Mouse (Mus musculus) mouse embryonic stem cell (cell line): ENCODE measurements at regions not wholly inside any gene's neighbourhood (a gene's known extent, or its start where the extent isn't known, plus 50 kb on each side); places are given as distances from the start of the nearest gene placed in this dataset.

Experiments used
- in situ Hi-C, 2 experiments: fragments of 300-500 bp; cut with MboI; formaldehyde crosslinking; loops; 1 replicate in 1 of 2; 3 replicates in 1 of 2; pipeline ENCODE4 v1.14.3; 2019 to 2020; ENCODE audit warnings: low sequenced_read_pairs in 2 of 2, low pct_unique_long_range_greater_than_20kb in 1 of 2, mixed read lengths in 1 of 2; ENCODE audit not compliant: unreplicated experiment in 1 of 2

- in situ Hi-C loops = no loop called here
Measured at GRCm38 (mm10) chr9:52591188-52591587, 88.4 kb downstream of the AI593442 start.

- in situ Hi-C loops = no loop called here
Measured at GRCm38 (mm10) chr9:52574066-52574465, 105.5 kb downstream of the AI593442 start.

- in situ Hi-C loops = no loop called here
Measured at GRCm38 (mm10) chr9:52551577-52552281, 127.9 kb downstream of the AI593442 start.

GRCm38 (mm10) chr9:52546071-52546470, 133.5 kb downstream of the AI593442 start:
- in situ Hi-C loops = no loop called here

DNA sequence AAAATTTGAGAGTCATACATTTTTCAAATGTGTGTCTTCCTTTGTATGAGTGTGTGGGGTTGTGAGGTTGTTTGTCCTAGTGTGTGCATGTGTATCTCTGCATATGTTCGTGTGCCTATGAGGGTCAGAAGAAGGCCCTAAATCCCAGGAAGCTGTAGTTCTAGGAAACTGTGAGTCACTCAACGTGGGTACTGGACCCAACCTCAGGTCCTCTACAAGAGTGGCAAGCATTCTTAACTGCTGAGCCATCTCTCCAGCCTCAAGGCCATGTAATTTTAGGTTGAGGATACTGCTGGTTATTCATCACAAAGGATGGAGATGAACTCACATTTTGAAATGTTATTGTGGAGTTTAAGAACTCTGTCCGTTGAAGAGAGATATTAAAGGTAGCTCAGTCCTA, 140.5 kb downstream of the AI593442 start:
- in situ Hi-C loops = no loop called here

- in situ Hi-C loops = no loop called here
Measured at GRCm38 (mm10) chr9:52529444-52529915, 150.1 kb downstream of the AI593442 start.

DNA sequence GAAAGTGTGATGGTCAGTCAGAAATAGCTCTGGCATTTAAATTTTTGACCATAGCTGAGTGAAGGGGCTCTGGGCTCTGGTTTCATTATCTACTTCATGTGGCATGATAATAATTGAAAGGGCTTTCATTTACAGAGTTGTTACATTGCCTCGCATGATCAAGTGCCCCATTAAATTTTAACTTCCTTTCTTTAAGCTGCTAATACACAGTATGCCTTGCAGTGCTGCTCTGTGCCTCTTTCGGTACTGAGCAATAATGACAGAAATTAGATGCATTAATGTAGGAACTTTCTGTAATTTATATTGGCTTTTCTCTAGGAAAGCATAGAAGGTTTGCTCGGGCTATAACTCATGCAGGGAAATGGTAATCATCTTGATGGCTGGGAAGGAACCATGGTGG, 179.1 kb downstream of the AI593442 start:
- in situ Hi-C loops = no loop called here

DNA sequence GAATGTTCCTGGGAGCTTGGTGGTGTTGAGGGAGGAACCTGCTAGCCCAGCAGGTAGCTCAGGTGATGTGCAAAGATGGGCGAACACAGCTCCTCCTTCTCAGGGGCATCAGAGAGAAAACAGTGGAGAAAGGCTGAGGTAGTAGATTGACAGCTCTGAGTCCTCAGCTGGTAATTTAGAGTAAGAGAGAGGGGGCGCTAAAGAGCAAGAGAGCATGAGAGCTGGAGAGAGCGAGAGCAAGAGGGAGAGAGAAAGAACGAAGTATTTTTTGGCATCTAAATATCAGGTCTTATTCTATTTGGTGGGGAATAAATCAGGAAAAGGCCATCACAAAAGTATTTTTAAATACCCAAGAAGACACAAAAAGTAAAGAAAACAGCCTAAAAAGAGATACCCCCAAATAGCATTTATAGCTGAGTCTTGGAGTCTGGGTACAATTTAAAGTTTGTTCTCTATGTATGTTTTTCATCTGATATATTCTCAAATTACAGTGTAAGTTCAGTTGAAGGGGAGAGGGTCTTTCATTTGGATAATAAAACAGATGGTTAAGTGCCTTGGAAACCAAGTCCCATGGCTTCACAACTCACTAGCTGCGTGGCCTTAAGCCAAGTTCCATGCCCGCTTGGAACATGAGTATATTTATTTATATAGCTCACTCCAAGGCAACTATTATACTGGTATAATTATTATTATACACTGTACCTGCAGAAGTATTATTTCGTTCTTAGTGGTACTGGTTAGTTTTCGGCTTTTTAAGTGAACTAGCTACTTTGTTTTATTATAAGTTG, 183.9 kb downstream of the AI593442 start:
- in situ Hi-C loops = no loop called here

GRCm38 (mm10) chr9:52492947-52493505, 186.6 kb downstream of the AI593442 start:
- in situ Hi-C loops = no loop called here

DNA sequence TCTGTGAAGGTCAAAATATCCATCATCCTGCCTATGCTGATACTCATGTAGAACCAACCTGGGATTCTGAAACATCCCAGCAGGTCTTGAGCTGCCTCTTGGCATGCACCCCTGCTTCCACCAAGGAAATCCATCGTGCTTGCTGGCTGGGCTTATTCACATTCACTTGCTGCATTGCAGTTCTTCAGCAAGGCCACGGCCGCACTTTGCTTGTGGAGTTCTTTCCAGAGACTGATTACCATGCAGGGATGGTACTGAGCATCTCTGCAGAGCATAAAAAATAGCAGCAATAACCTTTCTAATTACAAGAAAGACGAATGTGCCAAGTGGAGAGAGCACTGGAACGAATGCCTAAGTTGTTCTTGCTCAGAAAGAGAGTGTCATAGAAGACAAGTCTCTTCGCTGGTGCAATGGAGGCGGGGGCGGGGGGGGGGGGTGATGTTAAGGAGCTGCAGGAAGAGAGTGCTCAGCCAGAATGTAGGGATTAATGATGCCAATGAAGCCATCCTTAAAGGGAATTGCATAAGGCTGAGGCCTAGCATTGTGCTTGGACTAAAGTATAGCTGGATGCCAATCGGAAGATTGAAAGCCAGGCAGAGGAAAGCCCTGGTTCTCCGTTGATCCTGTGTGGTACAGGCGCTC, 205.9 kb downstream of the AI593442 start:
- in situ Hi-C loops = no loop called here

DNA sequence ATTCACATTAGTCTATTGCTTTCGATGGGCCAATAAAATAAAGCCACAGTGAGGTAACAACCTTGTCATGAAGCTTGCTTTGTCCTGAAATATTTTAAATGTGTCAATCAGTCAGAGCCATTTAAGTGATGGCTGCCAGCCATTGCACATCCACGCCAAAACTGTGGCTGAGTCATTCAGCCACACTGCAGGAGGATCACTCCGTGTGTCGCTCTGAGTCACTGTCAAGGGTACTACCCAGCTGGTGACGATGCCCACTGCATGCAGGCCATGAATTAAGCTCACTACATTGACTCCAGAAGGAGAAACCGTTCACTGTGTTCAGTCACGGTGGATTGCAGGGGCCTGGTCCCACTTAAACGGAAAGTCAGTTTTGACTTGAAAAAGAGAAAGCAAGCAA, 206.7 kb downstream of the AI593442 start:
- in situ Hi-C loops = no loop called here

- in situ Hi-C loops = no loop called here
Measured at GRCm38 (mm10) chr9:52458518-52458917, 221.1 kb downstream of the AI593442 start.

GRCm38 (mm10) chr9:52454445-52454844, 225.1 kb downstream of the AI593442 start:
- in situ Hi-C loops = no loop called here

GRCm38 (mm10) chr9:52451792-52452191, 227.8 kb downstream of the AI593442 start:
- in situ Hi-C loops = no loop called here

DNA sequence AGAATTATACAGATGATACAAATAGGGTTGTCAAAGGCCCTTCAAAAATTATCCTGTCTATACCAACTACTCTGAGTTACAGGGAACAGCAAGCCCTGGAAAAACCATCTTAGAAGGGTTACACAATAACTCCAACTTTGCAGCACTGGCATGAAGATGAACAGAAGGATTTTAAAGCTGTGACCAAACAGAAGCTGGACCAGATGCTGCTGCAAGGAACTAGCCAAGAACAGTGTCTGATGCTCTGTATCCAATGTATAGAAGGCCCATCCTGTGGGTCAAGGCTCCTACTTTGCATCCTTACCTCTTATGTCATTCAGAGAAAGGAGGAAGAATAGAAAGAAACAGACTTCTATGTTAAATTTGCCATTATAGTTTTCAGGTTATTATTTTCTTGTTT, 231.3 kb downstream of the AI593442 start:
- in situ Hi-C loops = no loop called here

DNA sequence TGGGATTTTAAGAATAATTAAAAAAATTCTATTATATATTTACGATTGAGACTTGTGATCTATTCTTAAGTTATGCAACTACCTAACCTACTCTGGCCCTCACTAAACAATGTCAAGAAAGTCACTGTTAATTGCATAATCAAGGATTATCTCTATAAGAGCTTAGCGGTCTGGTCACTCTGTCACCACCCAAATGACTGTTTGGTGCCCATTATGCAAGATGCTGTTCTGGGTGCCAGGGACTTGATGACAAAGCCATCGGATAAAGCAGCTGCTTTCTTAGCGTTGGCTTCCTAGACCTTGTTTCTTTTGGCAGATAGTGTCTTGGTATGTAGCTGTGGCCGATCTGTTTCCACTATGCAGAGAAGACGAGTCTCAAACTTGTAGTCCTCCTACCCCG, 236.4 kb downstream of the AI593442 start:
- in situ Hi-C loops = no loop called here

DNA sequence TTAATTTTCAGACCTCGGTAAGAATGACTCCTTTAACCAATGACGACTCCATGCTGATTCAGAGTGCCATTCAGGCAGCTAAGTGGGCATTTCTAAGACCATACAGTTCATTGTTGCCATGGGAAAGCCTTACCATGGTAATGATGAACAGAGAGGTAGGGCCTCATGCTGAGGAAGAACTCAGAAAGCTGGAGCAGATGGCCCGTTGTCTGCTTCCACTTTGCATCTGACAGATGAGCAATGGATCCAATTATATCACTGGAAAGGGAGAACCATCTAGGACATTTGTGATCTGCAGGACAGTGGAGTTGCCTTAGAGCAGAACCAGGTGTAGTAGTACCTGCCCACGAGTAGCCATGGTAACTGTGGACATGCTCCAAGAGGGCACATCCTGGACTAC, 245.4 kb downstream of the AI593442 start:
- in situ Hi-C loops = no loop called here

- in situ Hi-C loops = no loop called here
Measured at GRCm38 (mm10) chr9:52425413-52425812, 254.2 kb downstream of the AI593442 start.

- in situ Hi-C loops = no loop called here
Measured at GRCm38 (mm10) chr9:52422622-52423021, 254.2 kb upstream of the Zc3h12c start.
